Mouse (Mus musculus) kidney, postnatal 14 days (tissue): ENCODE data around the gene Qrich1.
A peak's percentile ranks its signal among the peaks of the same experiment; 100 is the strongest.

Source experiments
- DNase-seq: peaks from one replicate; pipeline ENCODE4 v3.0.0; 2022; ENCODE audit warnings: mixed read lengths

The Qrich1 gene

DNA sequence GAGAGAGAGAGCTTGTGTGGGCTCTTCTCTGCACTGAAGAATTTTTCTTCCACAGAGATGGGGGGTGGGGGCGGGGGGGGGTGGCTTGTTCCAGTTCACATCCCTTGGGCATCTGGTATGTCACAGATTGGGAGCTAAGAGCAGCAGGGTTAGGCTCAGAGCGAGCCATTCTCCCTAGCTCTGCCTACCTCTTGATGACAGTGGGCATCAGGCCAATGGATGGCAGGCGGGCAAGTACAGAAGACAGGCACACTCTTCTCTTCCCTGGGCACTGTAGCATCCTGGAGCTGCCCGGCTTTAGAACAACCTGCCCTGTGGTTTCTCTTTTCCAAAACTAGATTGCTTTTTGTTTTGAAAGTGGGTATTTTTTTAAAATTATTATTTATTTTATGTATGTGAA lies 74.9 kb downstream of the Qrich1 start:
- DNase-seq: no peak

DNA sequence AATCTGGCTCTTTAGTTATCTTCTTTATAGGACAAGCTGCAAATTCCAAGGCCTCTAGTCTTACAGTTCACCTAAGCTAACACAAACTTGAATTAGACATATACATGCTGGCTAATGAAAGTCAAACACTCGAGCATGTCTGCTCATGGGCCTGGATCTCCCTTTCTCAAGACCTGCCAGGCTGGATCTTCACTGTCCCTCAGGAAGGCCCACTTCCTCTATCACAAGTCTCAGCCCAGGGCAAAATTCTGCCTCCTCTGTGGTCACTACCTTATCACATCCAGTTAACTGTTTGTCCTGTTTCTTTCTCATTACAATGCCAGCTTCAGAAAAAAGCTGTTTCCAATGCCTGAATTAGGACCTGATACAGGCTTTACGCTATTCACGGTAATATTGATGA lies 77.7 kb downstream of the Qrich1 start:
- no peak for DNase-seq

DNA sequence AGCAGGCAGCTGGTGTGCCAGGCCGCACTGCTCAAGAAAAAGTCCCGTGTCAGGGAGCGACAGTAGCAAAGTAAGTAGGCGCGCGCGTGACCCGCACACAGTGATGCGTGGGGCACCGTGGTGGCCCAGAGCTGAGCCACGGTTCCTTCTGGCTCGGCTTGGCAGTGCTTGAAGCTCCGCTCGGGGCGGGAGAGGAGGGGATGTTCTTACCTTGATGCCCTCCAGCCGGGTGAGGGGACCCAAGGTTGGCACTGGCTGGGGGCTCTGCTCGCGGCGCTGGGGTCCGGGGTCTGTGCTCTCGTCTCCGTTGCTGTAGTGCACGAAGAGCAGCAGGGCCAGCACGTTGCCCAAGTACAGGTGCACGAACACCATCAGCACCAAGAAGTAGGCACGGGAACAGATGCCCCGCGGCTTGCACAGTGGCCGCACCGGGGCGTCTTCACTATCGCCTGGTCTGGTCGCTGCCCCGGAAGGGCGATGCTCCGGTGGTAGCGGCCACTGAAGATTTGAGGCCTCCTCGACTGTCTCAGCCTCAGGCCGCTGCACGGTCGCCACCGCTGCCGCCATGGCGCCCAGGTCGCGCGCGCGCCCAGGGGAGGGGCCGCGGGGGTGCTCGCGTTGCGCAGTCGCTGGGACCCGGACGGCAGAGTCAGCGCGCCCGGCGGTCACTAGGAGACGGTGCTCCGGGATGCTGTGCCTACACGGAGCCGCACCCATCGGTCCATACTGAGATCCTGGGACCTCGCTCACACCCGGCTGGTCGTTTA lies 80.6 kb downstream of the Qrich1 start, which contains the start of gene P4htm:
Gene P4htm (minus strand): TSS at position 670 of the 767 bp plus-strand sequence.
- peak; percentile 73 for DNase-seq

DNA sequence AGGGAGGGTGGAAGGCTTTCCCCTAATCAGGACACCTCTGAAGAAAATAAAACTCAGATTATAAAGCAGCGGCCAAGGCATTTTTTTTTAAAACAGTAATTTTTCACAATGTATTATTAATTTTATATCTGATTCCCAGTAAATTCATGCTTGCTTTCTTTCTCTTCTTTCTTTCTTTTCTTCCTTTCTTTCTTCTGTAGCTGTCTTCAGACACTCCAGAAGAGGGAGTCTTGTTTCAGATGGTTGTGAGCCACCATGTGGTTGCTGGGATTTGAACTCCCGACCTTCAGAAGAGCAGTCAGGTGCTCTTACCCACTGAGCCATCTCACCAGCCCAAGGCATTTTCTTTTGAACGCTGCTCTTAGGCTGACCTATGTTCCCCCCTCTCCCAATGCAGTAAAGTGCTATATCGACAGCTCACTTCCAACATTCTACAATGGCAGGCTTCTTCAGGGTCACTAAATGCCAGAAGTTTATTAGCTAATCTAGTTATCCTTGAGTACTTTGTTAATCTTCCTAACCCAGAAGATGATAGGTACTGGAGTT lies 82.5 kb downstream of the Qrich1 start:
- DNase-seq: no peak

DNA sequence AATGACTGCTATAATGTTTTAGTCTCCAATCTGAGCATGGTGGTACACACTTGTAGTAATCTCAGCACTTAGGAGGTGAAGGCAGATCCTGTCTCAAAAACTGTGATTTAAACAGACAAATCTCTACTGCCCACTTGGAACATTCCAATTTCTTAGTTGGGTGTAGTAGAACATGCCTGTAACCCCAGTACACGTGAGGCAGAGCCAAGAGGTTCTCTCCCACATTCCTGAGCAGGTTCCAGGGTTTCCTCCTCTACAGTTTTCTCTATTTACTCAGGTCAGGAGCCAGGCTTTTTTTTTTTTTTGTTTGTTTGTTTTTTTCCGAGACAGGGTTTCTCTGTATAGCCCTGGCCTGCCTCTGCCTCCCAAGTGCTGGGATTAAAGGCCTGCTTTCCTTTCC lies 83.4 kb downstream of the Qrich1 start:
- DNase-seq: no peak

DNA sequence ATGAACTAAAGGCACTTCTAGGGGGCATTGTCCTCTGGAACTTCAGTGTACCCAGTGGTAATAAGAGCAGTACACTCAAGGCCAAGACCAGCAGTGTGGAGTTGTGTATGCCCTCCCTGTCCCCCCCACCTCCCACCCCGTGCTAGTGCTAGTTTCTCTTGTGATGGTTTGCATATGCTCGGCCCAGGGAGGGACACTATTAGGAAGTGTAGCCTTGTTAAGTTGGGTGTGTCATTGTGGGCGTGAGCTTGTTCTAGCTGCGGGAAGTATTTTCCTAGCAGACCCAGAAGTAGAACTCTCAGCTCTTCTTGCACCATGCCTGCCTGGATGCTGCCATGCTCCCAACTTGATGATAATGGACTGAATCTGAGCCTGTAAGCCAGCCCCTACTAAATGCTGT lies 85.4 kb downstream of the Qrich1 start:
- no peak for DNase-seq

DNA sequence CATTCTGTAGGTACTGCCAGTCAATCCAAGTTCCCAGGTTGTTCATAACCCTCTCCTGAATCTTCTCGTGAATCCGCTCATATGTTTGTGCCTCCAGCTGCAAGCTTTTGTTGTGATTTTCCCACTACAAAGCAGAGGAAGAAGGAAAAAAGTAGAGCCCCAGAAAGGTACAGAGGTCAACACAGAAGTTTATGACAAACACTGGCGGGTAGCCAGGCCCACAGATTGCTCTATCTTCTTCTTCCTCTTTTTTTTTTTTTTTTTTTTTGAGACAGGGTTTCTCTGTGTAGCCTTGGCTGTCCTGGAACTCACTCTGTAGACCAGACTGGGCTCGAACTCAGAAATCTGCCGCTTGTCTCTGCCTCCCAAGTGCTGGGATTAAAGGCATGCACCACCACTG lies 91.3 kb downstream of the Qrich1 start:
- peak; percentile 8 for DNase-seq

DNA sequence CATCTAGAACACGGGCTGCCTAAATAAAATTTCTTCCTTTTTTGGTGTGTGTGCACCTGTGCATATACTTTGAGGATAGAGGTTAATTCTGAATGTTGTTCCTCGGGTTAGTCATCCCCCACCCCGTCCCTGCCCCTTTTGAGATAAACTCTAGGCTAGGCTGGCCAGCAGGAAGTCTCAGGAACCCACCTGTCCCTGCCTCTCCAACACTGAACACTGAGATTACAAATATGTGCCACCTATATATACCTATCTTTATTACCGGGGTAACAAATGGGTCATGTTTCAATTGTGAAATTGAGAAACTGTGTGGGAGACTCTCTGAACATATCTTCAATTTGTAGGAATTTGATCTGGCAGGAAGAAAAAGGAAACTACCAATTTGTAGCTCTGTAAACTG lies 92.3 kb downstream of the Qrich1 start:
- no peak for DNase-seq
